Mouse (Mus musculus): ENCODE measurements around the gene Pbx1.

- TF ChIP-seq MAFK (IDR thresholded peaks at IDR 0.05; ENCODE audit: insufficient read depth, low read depth, low read length) = no peak
- no peak for TF ChIP-seq HCFC1 (IDR thresholded peaks at IDR 0.05; ENCODE audit: borderline replicate concordance, insufficient read depth, low read length)
- no peak for TF ChIP-seq ZC3H11A (IDR thresholded peaks at IDR 0.05; ENCODE audit: borderline replicate concordance, low read depth, low read length)
- TF ChIP-seq CHD2 (IDR thresholded peaks at IDR 0.05; ENCODE audit: low read depth, low read length) = no peak
Observed at GRCm38 (mm10) chr1:168417626-168418025, 14.4 kb downstream of the Pbx1 start.

Data from ES-E14 (cell line).